ENCODE assay signal across 8 mouse cellular contexts in genomic region chr5:149815879-149816278, GRCm38 (mm10).
DNase-seq lines count a peak whose midpoint lies in the region; ATAC-seq and TF ChIP-seq lines count a peak whose summit lies in the region.

No protein-coding gene starts in this region.

- H3K9me3 ChIP-seq in hindbrain, embryonic 12.5 days (replicated peaks) = no peaks in the 10 kb centered on the region
- H3K9me3 ChIP-seq in limb, embryonic 14.5 days (ENCODE audit: control insufficient read depth, low read length) = no peaks in the 10 kb centered on the region

- ATAC-seq in hindbrain, embryonic 12.5 days (ENCODE audit: low FRiP score) = peak; percentile 35; the same call in 1 of the 2 replicates
- no peak for ATAC-seq in limb, embryonic 14.5 days (ENCODE audit: low FRiP score, low read depth)

- no peak overlapping the region for H3K4me2 ChIP-seq in hindbrain, embryonic 12.5 days (replicated peaks)
- H3K4me2 ChIP-seq in limb, embryonic 14.5 days (replicated peaks; ENCODE audit: low read depth, low read length, severe bottlenecking) = no peak overlapping the region

- no peak overlapping the region for H3K27ac ChIP-seq in testis, adult 2 months (ENCODE audit: control insufficient read depth, insufficient read depth, low read depth, low read length)
- H3K27ac ChIP-seq in hindbrain, embryonic 12.5 days = no peak overlapping the region
- no peak overlapping the region for H3K27ac ChIP-seq in limb, embryonic 14.5 days (replicated peaks; ENCODE audit: low read depth, low read length)

- H3K27me3 ChIP-seq in testis, adult 2 months (ENCODE audit: control insufficient read depth, insufficient read depth, low read length) = no peaks in the 10 kb centered on the region
- no peaks in the 10 kb centered on the region for H3K27me3 ChIP-seq in hindbrain, embryonic 12.5 days
- no peaks in the 10 kb centered on the region for H3K27me3 ChIP-seq in limb, embryonic 14.5 days (ENCODE audit: control insufficient read depth, insufficient read depth, low read length)

- no peak overlapping the region for H3K9ac ChIP-seq in hindbrain, embryonic 12.5 days
- H3K9ac ChIP-seq in limb, embryonic 14.5 days (ENCODE audit: low read depth, low read length, severe bottlenecking) = no peak overlapping the region

- peak; percentile 8 for DNase-seq in cerebellum, adult 8-10 months
- DNase-seq in cerebellum, adult 9-11 months = no peak
- no peak for DNase-seq in testis, postnatal 14 days (ENCODE audit: low spot score)
- DNase-seq in embryo, embryonic 10.5 days (ENCODE audit: low spot score) = peak; percentile 79
- DNase-seq in limb, embryonic 14.5 days (ENCODE audit: low spot score) = peak; percentile 51
- peak; percentile 23 for DNase-seq in retina, postnatal 7 days (ENCODE audit: low read depth, low spot score)

- TF ChIP-seq CTCF in testis, adult 2 months (IDR thresholded peaks at IDR 0.05; ENCODE audit: control insufficient read depth, insufficient read depth, insufficient replicate concordance, low read depth, low read length) = peak; percentile 82; the same call in 1 of the 2 replicates

- TF ChIP-seq POLR2A in testis, adult 2 months (IDR thresholded peaks at IDR 0.05; ENCODE audit: control insufficient read depth, low read depth, low read length) = no peak
- no peak for TF ChIP-seq POLR2A in limb, embryonic 14.5 days (IDR thresholded peaks at IDR 0.05; ENCODE audit: borderline replicate concordance, extremely low read depth, insufficient read depth, insufficient read length)

- H3K36me3 ChIP-seq in testis, adult 2 months (ENCODE audit: control insufficient read depth, insufficient read depth, low read length) = no peaks in the 10 kb centered on the region
- H3K36me3 ChIP-seq in hindbrain, embryonic 12.5 days = no peaks in the 10 kb centered on the region
- H3K36me3 ChIP-seq in limb, embryonic 14.5 days (ENCODE audit: control insufficient read depth, insufficient read depth, low read length) = no peaks in the 10 kb centered on the region

- 44% methylated on average over 3 of the region's 3 CpGs for WGBS in hindbrain, embryonic 12.5 days
- 34% methylated on average over 3 of the region's 3 CpGs for WGBS in limb, embryonic 14.5 days

- H3K4me3 ChIP-seq in testis, adult 2 months (ENCODE audit: control insufficient read depth, low read depth, low read length) = no peak overlapping the region
- no peak overlapping the region for H3K4me3 ChIP-seq in hindbrain, embryonic 12.5 days
- no peak overlapping the region for H3K4me3 ChIP-seq in limb, embryonic 14.5 days (replicated peaks; ENCODE audit: low read length)

- peaks cover 26% of the 10 kb centered on the region for H3K4me1 ChIP-seq in testis, adult 2 months (ENCODE audit: control insufficient read depth, insufficient read depth, low read length)
- peaks cover 2% of the 10 kb centered on the region; the same call in 1 of the 2 replicates for H3K4me1 ChIP-seq in hindbrain, embryonic 12.5 days
- H3K4me1 ChIP-seq in limb, embryonic 14.5 days (ENCODE audit: control insufficient read depth, insufficient read depth, low read length) = no peaks in the 10 kb centered on the region

Comparison
In these comparisons a context has a peak if more than half of its experiments do, and no peak if none do; other contexts are left out.
1. DNase-seq: peak in cerebellum, adult 8-10 months (single experiment), embryo, embryonic 10.5 days (single experiment), limb, embryonic 14.5 days (single experiment) and retina, postnatal 7 days (single experiment); none in cerebellum, adult 9-11 months (single experiment) and testis, postnatal 14 days (single experiment).